Mouse (Mus musculus): ENCODE measurements at regions not wholly inside any gene's neighbourhood (a gene's known extent, or its start where the extent isn't known, plus 50 kb on each side); places are given as distances from the start of the nearest gene placed in this dataset.

- Histone ChIP-seq H3K4me1 (ENCODE audit: control insufficient read depth, insufficient read depth, low read length) (no peaks in the 10 kb centered on the region), H3K4me3 (ENCODE audit: insufficient read depth, low read depth, low read length) (no peak overlapping the region), H3K27ac (ENCODE audit: insufficient read depth, low read depth, low read length) (no peak overlapping the region)
- 93% methylated on average over 6 of the region's 6 CpGs for WGBS
- TF ChIP-seq CTCF (IDR thresholded peaks at IDR 0.05; ENCODE audit: insufficient read depth, low read depth, low read length) (no peak), POLR2A (IDR thresholded peaks at IDR 0.05; ENCODE audit: insufficient read depth, low read depth, low read length) (no peak)
Measured at GRCm38 (mm10) chr2:115469165-115469821, 112.2 kb upstream of the BC052040 start.

GRCm38 (mm10) chr2:115472393-115472792 is 109.1 kb upstream of the BC052040 start:
- Histone ChIP-seq H3K4me1 (ENCODE audit: control insufficient read depth, insufficient read depth, low read length) (no peaks in the 10 kb centered on the region), H3K4me3 (ENCODE audit: insufficient read depth, low read depth, low read length) (no peak overlapping the region), H3K27ac (ENCODE audit: insufficient read depth, low read depth, low read length) (no peak overlapping the region)
- WGBS = 91% methylated on average over 2 of the region's 2 CpGs
- TF ChIP-seq POLR2A (IDR thresholded peaks at IDR 0.05; ENCODE audit: insufficient read depth, low read depth, low read length) (no peak), CTCF (IDR thresholded peaks at IDR 0.05; ENCODE audit: insufficient read depth, low read depth, low read length) (no peak)

- H3K27ac ChIP-seq (ENCODE audit: insufficient read depth, low read depth, low read length) = no peak overlapping the region
- TF ChIP-seq CTCF (IDR thresholded peaks at IDR 0.05; ENCODE audit: insufficient read depth, low read depth, low read length) = no peak
- no peak for TF ChIP-seq POLR2A (IDR thresholded peaks at IDR 0.05; ENCODE audit: insufficient read depth, low read depth, low read length)
- peaks cover 2% of the 10 kb centered on the region; the same call in 1 of the 2 replicates for H3K4me1 ChIP-seq (ENCODE audit: control insufficient read depth, insufficient read depth, low read length)
- no peak overlapping the region for H3K4me3 ChIP-seq (ENCODE audit: insufficient read depth, low read depth, low read length)
- WGBS = 70% methylated on average over 13 of the region's 13 CpGs
Measured at GRCm38 (mm10) chr2:115483418-115484288, 97.9 kb upstream of the BC052040 start.

- WGBS = 72% methylated on average over 4 of the region's 4 CpGs
- H3K4me1 ChIP-seq (ENCODE audit: control insufficient read depth, insufficient read depth, low read length) = peaks cover 2% of the 10 kb centered on the region; the same call in 1 of the 2 replicates
- no peak for TF ChIP-seq POLR2A (IDR thresholded peaks at IDR 0.05; ENCODE audit: insufficient read depth, low read depth, low read length)
- no peak for TF ChIP-seq CTCF (IDR thresholded peaks at IDR 0.05; ENCODE audit: insufficient read depth, low read depth, low read length)
- H3K27ac ChIP-seq (ENCODE audit: insufficient read depth, low read depth, low read length) = no peak overlapping the region
- no peak overlapping the region for H3K4me3 ChIP-seq (ENCODE audit: insufficient read depth, low read depth, low read length)
Measured at GRCm38 (mm10) chr2:115488465-115488864, 93.1 kb upstream of the BC052040 start.

- Histone ChIP-seq H3K27ac (ENCODE audit: insufficient read depth, low read depth, low read length) (no peak overlapping the region), H3K4me1 (ENCODE audit: control insufficient read depth, insufficient read depth, low read length) (no peaks in the 10 kb centered on the region)
Measured at GRCm38 (mm10) chr2:115493020-115493419, 88.5 kb upstream of the BC052040 start.

GRCm38 (mm10) chr2:115499904-115500303 is 81.6 kb upstream of the BC052040 start:
- TF ChIP-seq CTCF (IDR thresholded peaks at IDR 0.05; ENCODE audit: insufficient read depth, low read depth, low read length) (no peak), POLR2A (IDR thresholded peaks at IDR 0.05; ENCODE audit: insufficient read depth, low read depth, low read length) (no peak)
- Histone ChIP-seq H3K27ac (ENCODE audit: insufficient read depth, low read depth, low read length) (no peak overlapping the region), H3K4me3 (ENCODE audit: insufficient read depth, low read depth, low read length) (no peak overlapping the region), H3K4me1 (ENCODE audit: control insufficient read depth, insufficient read depth, low read length) (no peaks in the 10 kb centered on the region)
- WGBS = 73% methylated on average over 2 of the region's 2 CpGs

More at GRCm38 (mm10) chr2:115493020-115493419, 88.5 kb upstream of the BC052040 start:
- no peak overlapping the region for H3K4me3 ChIP-seq (ENCODE audit: insufficient read depth, low read depth, low read length)
- WGBS = 83% methylated on average over 2 of the region's 2 CpGs
- TF ChIP-seq CTCF (IDR thresholded peaks at IDR 0.05; ENCODE audit: insufficient read depth, low read depth, low read length) (no peak), POLR2A (IDR thresholded peaks at IDR 0.05; ENCODE audit: insufficient read depth, low read depth, low read length) (no peak)

GRCm38 (mm10) chr2:115509527-115509926 is 72.0 kb upstream of the BC052040 start:
- peak overlapping the region; percentile 73; the same call in 1 of the 2 replicates for H3K27ac ChIP-seq (ENCODE audit: insufficient read depth, low read depth, low read length)
- H3K4me3 ChIP-seq (ENCODE audit: insufficient read depth, low read depth, low read length) = no peak overlapping the region
- TF ChIP-seq CTCF (IDR thresholded peaks at IDR 0.05; ENCODE audit: insufficient read depth, low read depth, low read length) (no peak), POLR2A (IDR thresholded peaks at IDR 0.05; ENCODE audit: insufficient read depth, low read depth, low read length) (no peak)
- H3K4me1 ChIP-seq (ENCODE audit: control insufficient read depth, insufficient read depth, low read length) = peaks cover 5% of the 10 kb centered on the region
- WGBS = 63% methylated on average over 10 of the region's 10 CpGs

GRCm38 (mm10) chr2:115511146-115511545 is 70.4 kb upstream of the BC052040 start:
- Histone ChIP-seq H3K4me1 (ENCODE audit: control insufficient read depth, insufficient read depth, low read length) (peaks cover 7% of the 10 kb centered on the region), H3K27ac (ENCODE audit: insufficient read depth, low read depth, low read length) (no peak overlapping the region), H3K4me3 (ENCODE audit: insufficient read depth, low read depth, low read length) (no peak overlapping the region)
- TF ChIP-seq POLR2A (IDR thresholded peaks at IDR 0.05; ENCODE audit: insufficient read depth, low read depth, low read length) (no peak), CTCF (IDR thresholded peaks at IDR 0.05; ENCODE audit: insufficient read depth, low read depth, low read length) (no peak)
- WGBS = 62% methylated on average over 3 of the region's 3 CpGs
